Mouse (Mus musculus) testis, adult 2 months (tissue): ENCODE data around the gene Tmem95.

Source experiments
- CTCF ChIP-seq: fragments of 200-500 bp; IDR thresholded peaks from 2 replicates; pipeline ENCODE4 v1.5.1; 2012; ENCODE audit warnings: low read depth, mild to moderate bottlenecking, inconsistent platforms, low read length, moderate library complexity; ENCODE audit not compliant: control insufficient read depth, insufficient read depth, insufficient replicate concordance
- POLR2A ChIP-seq: fragments of 200-500 bp; IDR thresholded peaks from 2 replicates; pipeline ENCODE4 v1.6.1; 2012; ENCODE audit warnings: low read depth, mild to moderate bottlenecking, inconsistent platforms, low read length, moderate library complexity; ENCODE audit not compliant: control insufficient read depth

- no peak; the same call in 1 of the 2 replicates for TF ChIP-seq POLR2A
- no peak for TF ChIP-seq CTCF
These were observed 39.7 kb downstream of the Tmem95 start, which contains the start of gene Tmem256 for GRCm38 (mm10) chr11:69837952-69838713.
